ENCODE assay signal across 9 mouse cellular contexts in the genomic region with DNA sequence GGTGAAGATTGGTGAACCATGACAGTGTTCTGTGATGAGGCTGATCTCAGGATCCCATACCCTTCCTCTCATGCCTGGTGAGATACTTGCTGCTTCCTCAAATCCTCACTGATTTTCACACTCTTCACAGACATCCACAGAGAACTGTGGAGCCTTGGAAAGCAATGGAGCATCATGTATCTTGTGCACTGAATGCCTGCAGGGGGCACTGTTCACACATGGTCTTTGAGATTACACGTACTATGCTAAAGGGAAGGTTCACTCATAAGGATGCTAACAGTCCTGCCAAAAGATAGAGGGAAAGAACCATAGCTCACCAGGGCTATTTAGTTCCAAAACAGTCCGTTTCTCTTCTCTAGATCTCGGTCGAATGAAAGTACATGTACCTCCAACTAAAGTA. TPM values are rescaled to one million over a fixed set of nuclear protein-coding genes. Genes with fewer than 3 reads are reported as not detected.
DNase-seq lines count a peak whose midpoint lies in the region; ATAC-seq and TF ChIP-seq lines count a peak whose summit lies in the region.
"Had no signal": no experiment of that assay in that cellular context is flagged by ENCODE, and none has a peak within 500 bp of the region (broad histone marks: within the 10 kb centered on the region; RNA-seq: fewer than 3 reads in every experiment).

No protein-coding gene starts in this region.

- peak; percentile 51 for DNase-seq in forebrain, embryonic 14.5 days (ENCODE audit: low spot score)
- no peak for DNase-seq in forebrain, embryonic 10.5 days (ENCODE audit: extremely low spot score, low spot score)
- DNase-seq in lung, postnatal 0 days (ENCODE audit: low spot score): peak; percentile 7
- no peak for DNase-seq in lung, postnatal 10 days
- peak; percentile 23 for DNase-seq in adrenal gland, postnatal 10 days
- peak; percentile 18 for DNase-seq in left cerebral cortex, postnatal 4 days

- no peak overlapping the region for H3K9ac ChIP-seq in forebrain, embryonic 14.5 days (ENCODE audit: low read length)
- no peak overlapping the region for H3K9ac ChIP-seq in lung, postnatal 0 days (replicated peaks; ENCODE audit: low read depth)
- H3K9ac ChIP-seq: limb, embryonic 13.5 days had no signal

- no peak for TF ChIP-seq EP300 in lung, postnatal 0 days (IDR thresholded peaks at IDR 0.05)

- no peak overlapping the region for H3K27ac ChIP-seq in forebrain, embryonic 14.5 days (ENCODE audit: low read depth, low read length)
- H3K27ac ChIP-seq in forebrain, embryonic 10.5 days: no peak overlapping the region
- no peak overlapping the region for H3K27ac ChIP-seq in lung, postnatal 0 days (ENCODE audit: low read length)
- H3K27ac ChIP-seq: limb, embryonic 13.5 days had no signal

- 66% methylated on average over 4 of the region's 4 CpGs for WGBS in forebrain, embryonic 14.5 days
- WGBS in forebrain, embryonic 10.5 days: 60% methylated on average over 4 of the region's 4 CpGs
- 48% methylated on average over 4 of the region's 4 CpGs for WGBS in lung, postnatal 0 days

- intact Hi-C loops in left cerebral cortex, postnatal 4 days (cut with DNase I): no loop called here

- no peaks in the 10 kb centered on the region for H3K36me3 ChIP-seq in forebrain, embryonic 14.5 days (ENCODE audit: control insufficient read depth, insufficient read depth, low read length)
- H3K36me3 ChIP-seq in forebrain, embryonic 10.5 days (replicated peaks): no peaks in the 10 kb centered on the region
- no peaks in the 10 kb centered on the region for H3K36me3 ChIP-seq in lung, postnatal 0 days (ENCODE audit: insufficient read depth, low read length)
- H3K36me3 ChIP-seq: limb, embryonic 13.5 days had no signal

- peak; percentile 58 for TF ChIP-seq CTCF in lung, postnatal 0 days (IDR thresholded peaks at IDR 0.05)

- H3K4me3 ChIP-seq in forebrain, embryonic 14.5 days (ENCODE audit: low read depth, low read length): no peak overlapping the region
- no peak overlapping the region for H3K4me3 ChIP-seq in forebrain, embryonic 10.5 days
- no peak overlapping the region for H3K4me3 ChIP-seq in lung, postnatal 0 days (ENCODE audit: low read depth, low read length)
- H3K4me3 ChIP-seq: limb, embryonic 13.5 days had no signal

- no peaks in the 10 kb centered on the region for H3K9me3 ChIP-seq in forebrain, embryonic 14.5 days (replicated peaks; ENCODE audit: control insufficient read depth, low read length)
- no peaks in the 10 kb centered on the region for H3K9me3 ChIP-seq in forebrain, embryonic 10.5 days
- H3K9me3 ChIP-seq in lung, postnatal 0 days (ENCODE audit: low read length): no peaks in the 10 kb centered on the region
- H3K9me3 ChIP-seq: limb, embryonic 13.5 days had no signal

- no peak for ATAC-seq in forebrain, embryonic 14.5 days
- no peak for ATAC-seq in lung, postnatal 0 days
- no peak for ATAC-seq in CD4-positive, CD25-positive, alpha-beta regulatory T cell, adult 4 months
- no peak for ATAC-seq in erythroblast, adult 5-6 weeks (replicated peaks; ENCODE audit: low FRiP score, poor library complexity, severe bottlenecking)

- H3K4me1 ChIP-seq in forebrain, embryonic 14.5 days (ENCODE audit: control insufficient read depth, insufficient read depth, low read length): no peaks in the 10 kb centered on the region
- H3K4me1 ChIP-seq in forebrain, embryonic 10.5 days: peaks cover 8% of the 10 kb centered on the region
- no peaks in the 10 kb centered on the region for H3K4me1 ChIP-seq in lung, postnatal 0 days (ENCODE audit: insufficient read depth, low read depth, low read length)
- H3K4me1 ChIP-seq: limb, embryonic 13.5 days had no signal

- no peaks in the 10 kb centered on the region for H3K27me3 ChIP-seq in forebrain, embryonic 14.5 days (replicated peaks; ENCODE audit: control insufficient read depth, insufficient read depth, low read length)
- no peaks in the 10 kb centered on the region for H3K27me3 ChIP-seq in forebrain, embryonic 10.5 days (ENCODE audit: poor library complexity, severe bottlenecking)
- H3K27me3 ChIP-seq in lung, postnatal 0 days (replicated peaks; ENCODE audit: insufficient read depth, low read length): no peaks in the 10 kb centered on the region
- H3K27me3 ChIP-seq: limb, embryonic 13.5 days had no signal

- H3K4me2 ChIP-seq in forebrain, embryonic 14.5 days (ENCODE audit: low read length): no peak overlapping the region
- no peak overlapping the region for H3K4me2 ChIP-seq in lung, postnatal 0 days (replicated peaks; ENCODE audit: low read depth, low read length)
- H3K4me2 ChIP-seq: limb, embryonic 13.5 days had no signal

RNA-seq across cellular contexts. Expression of gene Lce3a, which starts 5.7 kb away (rescaled TPM):
- not detected in 2 replicates for polyA plus RNA-seq in forebrain, embryonic 14.5 days (2014; fragmentation: Nextera tagmentation; extraction: Ambion mirVana)
- polyA plus RNA-seq in forebrain, embryonic 10.5 days (2016; fragmentation: Nextera tagmentation; extraction: Ambion mirVana): not detected in 2 replicates
- not detected in 2 replicates for polyA plus RNA-seq in lung, postnatal 0 days (2015; fragmentation: Nextera tagmentation; extraction: Ambion mirVana)
- total RNA-seq in adrenal gland, postnatal 10 days (2021): not detected
- total RNA-seq in left cerebral cortex, postnatal 4 days (2021): not detected
- not detected for polyA plus RNA-seq in CD4-positive, CD25-positive, alpha-beta regulatory T cell, adult 4 months (2017; shearing (Covaris generic))
- total RNA-seq in erythroblast, adult 5-6 weeks (2015; ENCODE audit: low replicate concordance): not detected in 2 replicates
- total RNA-seq in erythroblast, adult 5-6 weeks (2017; ENCODE audit: low replicate concordance): not detected in 2 replicates
- polyA plus RNA-seq: limb, embryonic 13.5 days had no signal

RNA-seq across cellular contexts. Expression of gene Lce3b, which starts 12.4 kb away (rescaled TPM):
- polyA plus RNA-seq in forebrain, embryonic 14.5 days (2014; fragmentation: Nextera tagmentation; extraction: Ambion mirVana): not detected in 2 replicates
- polyA plus RNA-seq in forebrain, embryonic 10.5 days (2016; fragmentation: Nextera tagmentation; extraction: Ambion mirVana): not detected in 2 replicates
- polyA plus RNA-seq in lung, postnatal 0 days (2015; fragmentation: Nextera tagmentation; extraction: Ambion mirVana): not detected in 2 replicates
- not detected for total RNA-seq in adrenal gland, postnatal 10 days (2021)
- total RNA-seq in left cerebral cortex, postnatal 4 days (2021): not detected
- polyA plus RNA-seq in CD4-positive, CD25-positive, alpha-beta regulatory T cell, adult 4 months (2017; shearing (Covaris generic)): not detected
- not detected in 2 replicates for total RNA-seq in erythroblast, adult 5-6 weeks (2015; ENCODE audit: low replicate concordance)
- total RNA-seq in erythroblast, adult 5-6 weeks (2017; ENCODE audit: low replicate concordance): not detected in 2 replicates
- polyA plus RNA-seq: limb, embryonic 13.5 days had no signal

RNA-seq across cellular contexts. Expression of gene Lce3c, which starts 23.9 kb away (rescaled TPM):
- polyA plus RNA-seq in forebrain, embryonic 14.5 days (2014; fragmentation: Nextera tagmentation; extraction: Ambion mirVana): not detected in 2 replicates
- not detected in 2 replicates for polyA plus RNA-seq in forebrain, embryonic 10.5 days (2016; fragmentation: Nextera tagmentation; extraction: Ambion mirVana)
- not detected in 2 replicates for polyA plus RNA-seq in lung, postnatal 0 days (2015; fragmentation: Nextera tagmentation; extraction: Ambion mirVana)
- total RNA-seq in adrenal gland, postnatal 10 days (2021): not detected
- not detected for total RNA-seq in left cerebral cortex, postnatal 4 days (2021)
- not detected for polyA plus RNA-seq in CD4-positive, CD25-positive, alpha-beta regulatory T cell, adult 4 months (2017; shearing (Covaris generic))
- not detected in 2 replicates for total RNA-seq in erythroblast, adult 5-6 weeks (2015; ENCODE audit: low replicate concordance)
- not detected in 2 replicates for total RNA-seq in erythroblast, adult 5-6 weeks (2017; ENCODE audit: low replicate concordance)

RNA-seq across cellular contexts. Expression of gene Lce3d, which starts 36.8 kb away (rescaled TPM):
- polyA plus RNA-seq in forebrain, embryonic 14.5 days (2014; fragmentation: Nextera tagmentation; extraction: Ambion mirVana): not detected in 2 replicates
- not detected in 2 replicates for polyA plus RNA-seq in forebrain, embryonic 10.5 days (2016; fragmentation: Nextera tagmentation; extraction: Ambion mirVana)
- polyA plus RNA-seq in lung, postnatal 0 days (2015; fragmentation: Nextera tagmentation; extraction: Ambion mirVana): not detected in 2 replicates
- total RNA-seq in adrenal gland, postnatal 10 days (2021): not detected
- total RNA-seq in left cerebral cortex, postnatal 4 days (2021): not detected
- polyA plus RNA-seq in CD4-positive, CD25-positive, alpha-beta regulatory T cell, adult 4 months (2017; shearing (Covaris generic)): not detected
- total RNA-seq in erythroblast, adult 5-6 weeks (2015; ENCODE audit: low replicate concordance): not detected in 2 replicates
- not detected in 2 replicates for total RNA-seq in erythroblast, adult 5-6 weeks (2017; ENCODE audit: low replicate concordance)
- polyA plus RNA-seq: limb, embryonic 13.5 days had no signal

RNA-seq across cellular contexts. Expression of gene Lce3e, which starts 46.5 kb away (rescaled TPM):
- not detected in 2 replicates for polyA plus RNA-seq in forebrain, embryonic 14.5 days (2014; fragmentation: Nextera tagmentation; extraction: Ambion mirVana)
- polyA plus RNA-seq in forebrain, embryonic 10.5 days (2016; fragmentation: Nextera tagmentation; extraction: Ambion mirVana): not detected in 2 replicates
- not detected in 2 replicates for polyA plus RNA-seq in lung, postnatal 0 days (2015; fragmentation: Nextera tagmentation; extraction: Ambion mirVana)
- not detected for total RNA-seq in adrenal gland, postnatal 10 days (2021)
- total RNA-seq in left cerebral cortex, postnatal 4 days (2021): not detected
- not detected for polyA plus RNA-seq in CD4-positive, CD25-positive, alpha-beta regulatory T cell, adult 4 months (2017; shearing (Covaris generic))
- total RNA-seq in erythroblast, adult 5-6 weeks (2015; ENCODE audit: low replicate concordance): not detected in 2 replicates
- not detected in 2 replicates for total RNA-seq in erythroblast, adult 5-6 weeks (2017; ENCODE audit: low replicate concordance)
- polyA plus RNA-seq: limb, embryonic 13.5 days had no signal

Comparison
In these comparisons a context has a peak if more than half of its experiments do, and no peak if none do; other contexts are left out.
1. DNase-seq: peak in forebrain, embryonic 14.5 days (single experiment), lung, postnatal 0 days (single experiment), adrenal gland, postnatal 10 days (single experiment) and left cerebral cortex, postnatal 4 days (single experiment); none in forebrain, embryonic 10.5 days (single experiment) and lung, postnatal 10 days (single experiment).